Mouse (Mus musculus) telencephalon, adult 2 months (tissue): ENCODE measurements at regions not wholly inside any gene's neighbourhood (a gene's known extent, or its start where the extent isn't known, plus 50 kb on each side); places are given as distances from the start of the nearest gene placed in this dataset.
"Not testable (repeated sequence)": the region's sequence is repeated elsewhere in the genome, so short reads cannot be mapped to it uniquely, and the experiment has no call there.

ENCODE experiments used
- DNase-seq: peaks from one replicate; pipeline ENCODE4 v3.0.0-alpha.2; 2011; ENCODE audit warnings: low read depth, low spot score

GRCm38 (mm10) chr2:84042793-84043192 lies 52.4 kb downstream of the Gm13691 start:
- no peak for DNase-seq

DNA sequence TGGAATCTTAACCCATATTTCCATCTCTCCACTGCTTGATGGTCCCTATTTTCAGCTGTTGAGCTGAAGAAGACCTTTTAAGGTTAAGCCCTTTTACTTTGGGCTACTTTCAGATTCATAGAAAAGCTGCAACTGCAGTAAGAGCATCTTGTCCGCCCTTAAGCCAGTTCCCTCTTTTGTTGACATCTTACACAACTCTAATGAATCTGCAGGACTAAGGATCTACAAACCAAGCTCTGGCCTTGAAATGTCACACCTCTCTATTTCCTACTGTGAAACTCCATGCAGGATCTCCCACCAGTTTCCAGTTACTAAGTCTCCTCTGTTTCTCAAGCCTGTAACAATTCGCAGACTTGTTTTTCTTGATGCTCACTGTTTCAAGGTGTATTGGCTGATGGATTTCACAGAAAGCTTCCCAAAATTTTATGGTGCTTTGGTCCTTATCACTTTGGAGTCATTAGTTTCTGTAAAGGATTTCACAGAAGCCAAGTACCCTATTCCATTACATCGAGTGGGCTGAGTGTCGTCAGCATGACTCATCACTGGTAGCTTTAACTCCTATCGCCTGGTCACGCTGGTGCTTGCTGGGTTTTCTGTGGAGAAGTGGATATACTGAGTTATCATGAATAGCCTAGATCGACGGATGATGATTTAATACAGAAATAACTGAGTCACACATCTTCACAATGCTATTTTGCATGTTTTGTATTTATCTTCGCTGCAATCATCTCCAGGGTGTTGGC lies 58.2 kb downstream of the Gm13691 start:
- DNase-seq = no peak

DNA sequence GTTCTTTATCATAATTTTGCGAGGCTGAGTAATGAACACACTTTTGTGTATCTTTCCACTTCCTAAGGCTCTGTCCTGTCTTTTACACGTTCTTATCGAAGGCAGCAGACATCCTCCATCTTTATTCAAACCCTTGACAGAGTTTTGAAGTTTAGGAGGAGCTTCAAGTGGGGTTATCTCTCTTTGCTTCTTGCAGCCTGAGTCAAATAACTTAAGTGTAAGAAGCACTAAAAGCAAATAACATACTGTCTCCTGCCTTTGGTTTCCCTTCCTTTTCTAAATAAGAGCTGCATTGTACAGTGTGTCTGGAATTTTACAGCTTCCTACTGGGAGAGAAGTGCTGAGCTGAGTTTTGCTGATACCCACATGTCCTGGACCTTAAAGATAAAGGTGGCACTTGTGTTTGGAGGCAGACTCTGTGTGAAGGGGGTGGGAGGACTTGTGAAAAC lies 61.6 kb downstream of the Gm13691 start:
- DNase-seq = no peak

DNA sequence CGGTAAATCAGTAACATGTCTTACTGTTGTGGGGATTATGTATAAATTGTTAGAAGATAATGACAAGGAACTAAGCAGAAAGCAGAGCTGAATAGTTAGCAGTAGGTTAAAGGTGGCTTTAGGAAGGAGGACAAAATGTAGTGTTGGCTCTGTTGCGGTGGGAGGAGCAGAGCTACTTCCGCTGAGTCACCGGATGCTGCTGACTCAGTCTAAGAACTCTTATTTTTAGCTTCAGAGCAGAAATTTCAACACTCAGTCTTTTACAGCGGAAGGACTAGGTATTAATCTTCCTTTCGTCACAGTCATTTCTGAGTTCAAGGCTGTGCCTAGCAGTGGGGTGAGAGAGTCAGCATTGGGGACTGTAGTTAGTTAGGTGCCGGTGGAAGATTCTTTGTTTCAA lies 68.9 kb downstream of the Gm13691 start:
- no peak for DNase-seq

- no peak for DNase-seq
Measured at GRCm38 (mm10) chr2:84061221-84061620, 70.9 kb downstream of the Gm13691 start.

- no peak for DNase-seq
Measured at GRCm38 (mm10) chr2:84064371-84064770, 74.0 kb downstream of the Gm13691 start.

GRCm38 (mm10) chr2:84065061-84065460 lies 74.7 kb downstream of the Gm13691 start:
- peak; percentile 15 for DNase-seq

DNA sequence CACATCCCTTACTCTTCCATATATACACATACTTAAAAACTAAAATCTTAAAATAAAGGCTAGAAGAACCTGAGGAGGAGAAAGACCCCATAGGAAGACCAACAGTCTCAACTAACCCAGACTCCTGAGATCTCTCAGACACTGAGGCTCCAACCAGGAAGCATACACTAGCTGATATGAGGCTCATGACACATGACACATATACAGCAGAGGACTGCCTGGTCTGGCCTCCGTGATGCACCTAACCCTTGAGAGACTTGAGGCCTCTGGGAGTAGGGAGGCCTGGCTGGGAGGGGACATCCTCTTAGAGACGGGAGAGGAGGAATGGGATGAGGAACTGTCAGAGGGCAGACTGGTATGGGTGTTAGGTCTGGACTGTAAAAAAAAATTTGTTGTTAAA lies 75.4 kb downstream of the Gm13691 start:
- DNase-seq = no peak

- DNase-seq = no peak
Measured at GRCm38 (mm10) chr2:84066151-84066693, 75.9 kb downstream of the Gm13691 start.

- no peak for DNase-seq
Measured at GRCm38 (mm10) chr2:84066785-84067526, 76.6 kb downstream of the Gm13691 start.

GRCm38 (mm10) chr2:84068617-84069016 lies 78.3 kb downstream of the Gm13691 start:
- no peak for DNase-seq

DNA sequence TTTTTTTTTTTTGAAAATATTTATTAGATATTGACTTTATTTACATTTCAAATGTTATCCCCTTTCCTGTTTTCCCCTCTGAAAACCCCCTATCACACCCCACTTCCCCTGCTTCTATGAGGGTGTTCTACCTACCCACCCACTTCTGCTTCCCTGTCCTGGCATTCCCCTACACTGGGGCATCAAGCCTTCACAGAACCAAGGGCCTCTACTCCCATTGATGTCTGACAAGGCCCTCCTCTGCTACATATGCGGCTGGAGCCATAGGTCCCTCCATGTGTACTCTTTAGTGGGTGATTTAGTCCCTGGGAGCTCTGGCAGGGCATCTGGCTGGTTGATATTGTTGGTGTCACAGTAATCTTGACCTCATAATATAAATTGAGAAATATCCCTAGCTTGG lies 79.1 kb downstream of the Gm13691 start:
- not testable (repeated sequence) for DNase-seq

- DNase-seq = no peak
Measured at GRCm38 (mm10) chr2:84072881-84073583, 82.7 kb downstream of the Gm13691 start.

GRCm38 (mm10) chr2:84075944-84076343 lies 85.6 kb downstream of the Gm13691 start:
- no peak for DNase-seq

DNA sequence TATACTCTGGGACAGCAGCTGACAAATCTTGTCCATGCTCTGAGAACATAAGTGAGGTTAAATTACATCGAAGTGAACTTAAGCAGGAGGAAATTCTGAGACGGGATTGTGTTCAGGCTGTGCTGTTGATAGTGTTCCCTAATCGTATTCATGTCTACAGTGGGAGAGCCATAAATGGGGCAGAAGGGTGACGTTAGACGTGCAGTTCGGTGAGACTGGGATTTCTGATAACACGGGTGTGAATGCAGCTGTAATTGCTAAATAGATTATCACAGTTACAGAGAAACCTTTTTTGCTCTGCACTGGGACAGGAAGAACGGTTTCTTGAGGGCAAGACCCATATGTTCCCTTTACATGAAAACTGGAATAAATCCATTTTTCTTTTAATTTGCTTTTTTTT lies 88.9 kb downstream of the Gm13691 start:
- DNase-seq = no peak

GRCm38 (mm10) chr2:84080228-84080627 lies 89.9 kb downstream of the Gm13691 start:
- no peak for DNase-seq

GRCm38 (mm10) chr2:84094751-84095150 lies 104.4 kb downstream of the Gm13691 start:
- peak; percentile 19 for DNase-seq

DNA sequence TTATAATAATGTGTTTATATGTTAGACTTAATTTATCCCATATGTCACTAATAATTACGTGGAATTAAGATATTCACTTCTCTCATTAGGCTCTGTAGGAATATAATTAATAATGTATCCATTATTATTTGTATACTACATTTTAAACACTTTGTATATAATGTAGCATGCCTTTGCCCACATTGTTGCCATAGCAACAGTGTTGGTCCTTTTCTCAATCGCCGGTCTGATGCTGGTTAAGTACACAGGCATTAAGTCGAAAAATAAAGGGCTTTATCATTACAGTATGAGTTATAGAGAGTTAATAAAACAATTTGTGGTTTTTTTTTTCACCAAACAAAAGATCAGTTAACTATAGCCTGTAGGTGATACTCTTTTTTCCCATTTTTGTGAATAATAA lies 108.4 kb downstream of the Gm13691 start:
- no peak for DNase-seq

DNA sequence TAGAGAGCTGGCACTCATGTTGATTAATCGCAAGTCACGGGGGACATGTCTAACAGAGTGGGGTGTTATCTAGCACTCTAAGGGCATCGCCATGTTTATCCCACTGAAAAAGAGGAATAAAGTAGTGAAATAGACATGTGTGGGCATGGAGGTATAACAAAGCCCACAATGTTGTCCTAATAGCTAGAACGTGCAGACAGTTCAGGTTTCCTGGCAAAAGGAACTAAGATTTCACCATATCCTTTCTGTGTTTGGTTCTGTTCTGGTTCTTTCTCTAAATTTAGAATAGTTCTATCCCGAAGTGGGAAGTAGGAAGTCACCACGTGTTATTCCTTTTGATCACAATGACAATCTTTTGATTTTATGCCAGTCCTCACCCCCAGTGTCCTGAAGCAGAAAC lies 123.2 kb downstream of the Gm13691 start:
- no peak for DNase-seq

DNA sequence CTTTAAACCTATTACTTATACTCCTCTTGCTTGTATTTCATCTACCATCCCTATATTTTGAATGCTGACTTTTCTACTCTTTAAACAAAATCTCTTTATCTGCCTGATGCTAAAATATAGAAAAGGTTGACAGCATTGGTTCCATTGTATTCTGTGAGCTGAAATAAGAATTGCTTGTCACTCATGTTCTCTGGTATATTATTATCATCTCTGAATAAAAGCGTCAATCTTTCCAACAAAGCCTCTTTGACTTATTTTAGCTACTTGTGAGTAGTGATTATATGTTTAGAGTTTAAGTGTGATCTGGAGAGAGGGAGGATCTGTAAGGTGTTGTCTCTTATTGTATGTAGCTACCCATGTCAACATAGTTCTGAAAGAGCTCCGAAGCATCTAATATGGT lies 129.5 kb downstream of the Gm13691 start:
- DNase-seq = no peak

DNA sequence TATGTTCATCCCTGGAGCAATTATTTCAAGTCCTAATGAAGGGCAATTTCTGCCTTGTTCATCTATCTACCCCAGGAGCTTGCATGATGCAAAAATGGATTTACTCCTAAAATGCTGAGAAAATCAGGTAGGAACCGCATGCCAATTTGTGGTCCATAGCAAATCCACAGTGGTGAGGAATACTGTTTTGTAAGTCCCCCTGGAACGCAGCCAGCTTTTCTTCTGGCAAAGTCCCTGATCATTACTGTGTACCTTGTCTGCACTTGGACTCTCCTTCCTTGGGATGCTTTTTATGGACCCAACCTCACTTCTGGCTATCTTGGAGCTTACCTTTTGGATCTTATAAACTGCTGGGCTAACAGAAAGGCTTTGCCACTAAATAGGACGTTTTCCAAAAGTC lies 137.2 kb downstream of the Gm13691 start:
- no peak for DNase-seq

DNA sequence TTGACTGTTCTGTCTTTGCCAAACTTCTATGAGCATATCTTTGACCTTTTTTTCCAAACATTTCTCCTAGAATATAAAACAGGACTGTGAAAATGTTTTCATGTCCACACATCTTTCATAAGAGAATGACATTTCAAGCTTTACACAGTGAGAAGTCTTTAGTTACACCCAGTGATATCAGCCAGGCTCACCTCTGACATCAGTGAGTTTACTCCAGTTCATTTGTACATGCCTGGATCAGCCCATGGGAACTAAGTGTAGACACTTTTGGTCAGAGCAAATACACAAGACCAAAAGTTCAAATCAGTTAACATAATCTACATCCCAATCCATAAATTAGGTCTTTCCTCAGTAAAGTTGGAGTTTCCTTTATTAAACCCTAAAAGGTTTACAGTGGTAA lies 171.4 kb downstream of the Gm13691 start:
- no peak for DNase-seq
